Mouse (Mus musculus): ENCODE measurements at regions not wholly inside any gene's neighbourhood (a gene's known extent, or its start where the extent isn't known, plus 50 kb on each side); places are given as distances from the start of the nearest gene placed in this dataset.
A peak's percentile ranks its signal among the peaks of the same experiment; 100 is the strongest.

- no peak for DNase-seq (ENCODE audit: low read depth in 2 of 2, low spot score in 2 of 2)
Measured at GRCm38 (mm10) chr2:106083801-106084800, 80.8 kb upstream of the Dnajc24 start.

GRCm38 (mm10) chr2:106083001-106083400 is 79.7 kb upstream of the Dnajc24 start:
- DNase-seq (ENCODE audit: low read depth in 2 of 2, low spot score in 2 of 2), result no peak

- DNase-seq (ENCODE audit: low read depth in 2 of 2, low spot score in 2 of 2), result peak in 1 of 2 experiments; percentile 20
Measured at GRCm38 (mm10) chr2:106081951-106082350, 78.6 kb upstream of the Dnajc24 start.

- DNase-seq (ENCODE audit: low read depth in 2 of 2, low spot score in 2 of 2), result no peak
Measured at GRCm38 (mm10) chr2:106080626-106081025, 77.3 kb upstream of the Dnajc24 start.

GRCm38 (mm10) chr2:106078591-106078990 is 75.2 kb upstream of the Dnajc24 start:
- DNase-seq (ENCODE audit: low read depth in 2 of 2, low spot score in 2 of 2), result no peak

GRCm38 (mm10) chr2:106074441-106074840 is 71.1 kb upstream of the Dnajc24 start:
- DNase-seq (ENCODE audit: low read depth in 2 of 2, low spot score in 2 of 2), result no peak

- DNase-seq (ENCODE audit: low read depth in 2 of 2, low spot score in 2 of 2), result no peak
Measured at GRCm38 (mm10) chr2:106064316-106064715, 61.0 kb upstream of the Dnajc24 start.

Data from CD8-positive naive resting alpha-beta T cell, adult 2 months (primary cell).